ENCODE assay signal across 8 mouse cellular contexts in the genomic region with DNA sequence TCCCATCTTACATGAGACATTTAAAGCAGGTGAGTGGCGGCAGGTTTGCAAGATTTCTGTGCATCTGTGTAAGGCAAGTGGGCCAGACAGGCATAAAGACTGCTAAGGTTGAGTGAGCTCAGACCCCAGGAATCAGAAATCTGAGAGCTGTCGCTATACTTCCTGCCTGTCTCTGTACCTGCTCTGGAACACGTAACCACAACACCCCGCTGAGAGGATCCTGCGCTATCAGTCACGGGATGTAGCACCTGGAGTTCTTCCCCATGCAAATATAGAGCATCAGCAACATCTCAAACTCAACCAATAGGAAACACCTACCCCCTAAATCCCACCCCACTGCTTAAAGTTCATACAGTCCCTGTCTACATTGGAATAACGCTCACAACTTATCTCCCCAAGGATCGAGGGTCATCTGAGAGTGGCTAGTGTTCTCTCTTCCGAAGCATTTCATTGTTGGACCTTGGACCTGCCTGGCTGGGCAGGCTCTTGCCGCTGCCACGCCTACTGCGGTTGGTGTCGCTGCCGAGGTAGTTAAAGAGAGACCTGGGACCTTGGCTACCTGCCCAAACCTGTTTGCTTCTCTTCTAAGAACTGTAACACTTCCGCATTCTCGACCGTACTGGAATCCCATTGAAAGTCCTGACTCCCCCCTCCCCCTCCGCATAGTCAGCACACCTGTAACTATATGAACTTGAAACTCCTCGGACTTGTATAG. TPM values are rescaled to one million over a fixed set of nuclear protein-coding genes. Genes with fewer than 3 reads are reported as not detected.
A peak's percentile ranks its signal among the peaks of the same experiment; 100 is the strongest.
DNase-seq lines count a peak whose midpoint lies in the region; ATAC-seq and TF ChIP-seq lines count a peak whose summit lies in the region.

No protein-coding gene starts in this region.

- H3K4me1 ChIP-seq in liver, embryonic 11.5 days (replicated peaks; ENCODE audit: control insufficient read depth, insufficient read depth, low read length), result no peaks in the 10 kb centered on the region
- no peaks in the 10 kb centered on the region; the same call in 1 of the 2 replicates for H3K4me1 ChIP-seq in spleen, adult 2 months (ENCODE audit: control insufficient read depth, insufficient read depth, insufficient read length)

- H3K27ac ChIP-seq in liver, embryonic 11.5 days (ENCODE audit: low read depth, low read length), result no peak overlapping the region
- no peak overlapping the region for H3K27ac ChIP-seq in spleen, adult 2 months (ENCODE audit: insufficient read depth, low read length)
- no peak overlapping the region for H3K27ac ChIP-seq in left cerebral cortex, adult 2 months

- DNase-seq in R1 (ENCODE audit: low read depth, low spot score), result peak; percentile 87
- DNase-seq in induced T-regulatory cell, adult 2 months (ENCODE audit: low read depth), result peak; percentile 76
- DNase-seq in liver, embryonic 11.5 days (ENCODE audit: low spot score), result no peak
- peak; percentile 65 to 72 for DNase-seq in spleen, adult 2 months (ENCODE audit: low read depth in 1 of 2, low spot score in 2 of 2)
- DNase-seq in frontal cortex, postnatal 10 days (ENCODE audit: low spot score in 2 of 2), result no peak
- DNase-seq in left cerebral cortex, adult 2 months (ENCODE audit: extremely low spot score in 1 of 2, low spot score in 2 of 2), result no peak
- DNase-seq in cerebellum, adult 11-12 months, result no peak

- no peak for TF ChIP-seq POLR2A in spleen, adult 2 months (IDR thresholded peaks at IDR 0.05; ENCODE audit: low read depth, low read length)

- no peaks in the 10 kb centered on the region for H3K36me3 ChIP-seq in liver, embryonic 11.5 days (ENCODE audit: control insufficient read depth, insufficient read depth, low read length)
- no peaks in the 10 kb centered on the region for H3K36me3 ChIP-seq in spleen, adult 2 months (ENCODE audit: control insufficient read depth, insufficient read depth, low read length)

- no peaks in the 10 kb centered on the region for H3K9me3 ChIP-seq in liver, embryonic 11.5 days (ENCODE audit: control insufficient read depth, low read length)

- TF ChIP-seq CTCF in spleen, adult 2 months (IDR thresholded peaks at IDR 0.05; ENCODE audit: extremely low read depth, insufficient read depth, insufficient read length, insufficient replicate concordance), result no peak
- TF ChIP-seq CTCF in left cerebral cortex, adult 2 months (IDR thresholded peaks at IDR 0.05), result no peak

- 14% methylated on average over 19 of the region's 19 CpGs for WGBS in liver, embryonic 11.5 days
- WGBS in spleen, adult 2 months, result 5% methylated on average over 19 of the region's 19 CpGs

- peak overlapping the region; percentile 50 for H3K4me2 ChIP-seq in liver, embryonic 11.5 days

- intact Hi-C loops in left cerebral cortex, adult 2 months (cut with DNase I), result loop anchor here (2.0 to 5.0 kb wide), 2 partner anchors 119 to 407 kb away; no protein-coding TSS in a partner anchor

- H3K9ac ChIP-seq in liver, embryonic 11.5 days (ENCODE audit: low read depth, low read length), result no peak overlapping the region

- H3K27me3 ChIP-seq in liver, embryonic 11.5 days (replicated peaks; ENCODE audit: control insufficient read depth, insufficient read depth, low read length), result no peaks in the 10 kb centered on the region
- H3K27me3 ChIP-seq in spleen, adult 2 months (ENCODE audit: control insufficient read depth, insufficient read depth, low read length), result no peaks in the 10 kb centered on the region

- ATAC-seq in CD4-positive, CD25-positive, alpha-beta regulatory T cell, adult 4 months, result peak; percentile 93
- ATAC-seq in liver, embryonic 11.5 days (replicated peaks; ENCODE audit: low FRiP score), result peak; percentile 36; the same call in 1 of the 2 replicates

- H3K4me3 ChIP-seq in liver, embryonic 11.5 days (ENCODE audit: low read depth, low read length), result 0 out of 2 replicates have a peak overlapping the region, but pooled peaks have one; percentile 10
- H3K4me3 ChIP-seq in spleen, adult 2 months (ENCODE audit: extremely low read depth, insufficient read depth, insufficient read length), result peak overlapping the region; percentile 25; the same call in 1 of the 2 replicates
- H3K4me3 ChIP-seq in left cerebral cortex, adult 2 months, result no peak overlapping the region

RNA-seq across cellular contexts. Expression of a gene that starts 7.7 kb away (rescaled TPM):
- 100 to 1,000 TPM; 212 to 326 TPM for polyA plus RNA-seq in CD4-positive, CD25-positive, alpha-beta regulatory T cell, adult 4 months (2017; shearing (Covaris generic))
- polyA plus RNA-seq in liver, embryonic 11.5 days (2014; fragmentation: Nextera tagmentation; extraction: Ambion mirVana), result 503 and 546 TPM in 2 replicates
- polyA plus RNA-seq in spleen, adult 2 months (2012; rRNA removed), result 4.5 and 6.3 TPM in 2 replicates
- 100 to 1,000 TPM; 436 to 471 TPM for total RNA-seq in left cerebral cortex, adult 2 months (2021)

RNA-seq across cellular contexts. Expression of a gene that starts 10.3 kb away (rescaled TPM):
- polyA plus RNA-seq in CD4-positive, CD25-positive, alpha-beta regulatory T cell, adult 4 months (2017; shearing (Covaris generic)), result not detected
- not detected in 2 replicates for polyA plus RNA-seq in liver, embryonic 11.5 days (2014; fragmentation: Nextera tagmentation; extraction: Ambion mirVana)
- not detected in 2 replicates for polyA plus RNA-seq in spleen, adult 2 months (2012; rRNA removed)
- total RNA-seq in left cerebral cortex, adult 2 months (2021), result not detected

RNA-seq across cellular contexts. Expression of a gene that starts 58.7 kb away (rescaled TPM):
- polyA plus RNA-seq in CD4-positive, CD25-positive, alpha-beta regulatory T cell, adult 4 months (2017; shearing (Covaris generic)), result 100 to 1,000 TPM; 246 to 283 TPM
- polyA plus RNA-seq in liver, embryonic 11.5 days (2014; fragmentation: Nextera tagmentation; extraction: Ambion mirVana), result 6.6 and 6.8 TPM in 2 replicates
- 139 and 165 TPM in 2 replicates for polyA plus RNA-seq in spleen, adult 2 months (2012; rRNA removed)
- total RNA-seq in left cerebral cortex, adult 2 months (2021), result 1 to 10 TPM; 3.8 to 5.0 TPM

Comparison
In these comparisons a context has a peak if more than half of its experiments do, and no peak if none do; other contexts are left out.
1. DNase-seq: peak in R1 (single experiment), induced T-regulatory cell, adult 2 months (single experiment) and spleen, adult 2 months (2 of 2); none in liver, embryonic 11.5 days (single experiment), frontal cortex, postnatal 10 days (0 of 2), left cerebral cortex, adult 2 months (0 of 2) and cerebellum, adult 11-12 months (single experiment).
2. RNA of a gene that starts 7.7 kb away (polyA plus RNA-seq): 503 to 546 TPM in liver, embryonic 11.5 days and 212 to 326 TPM in CD4-positive, CD25-positive, alpha-beta regulatory T cell, adult 4 months; 4.5 to 6.3 TPM in spleen, adult 2 months; every median in the first group is over 10 times any median in the second.
3. RNA of a gene that starts 58.7 kb away (polyA plus RNA-seq): 246 to 283 TPM in CD4-positive, CD25-positive, alpha-beta regulatory T cell, adult 4 months and 139 to 165 TPM in spleen, adult 2 months; 6.6 to 6.8 TPM in liver, embryonic 11.5 days; every median in the first group is over 10 times any median in the second.